Mouse (Mus musculus): ENCODE data around the gene Nfat5.

The Nfat5 gene

GRCm38 (mm10) chr8:107292119-107292927 lies 947 bp upstream of the Nfat5 start:
- DNase-seq (ENCODE audit: low spot score in 2 of 2): no peak

- peak; percentile 22 to 39 for DNase-seq (ENCODE audit: low spot score in 2 of 2)
Observed at GRCm38 (mm10) chr8:107293641-107294628, 665 bp downstream of the Nfat5 start.

GRCm38 (mm10) chr8:107295450-107295849 lies 2.2 kb downstream of the Nfat5 start:
- no peak for DNase-seq (ENCODE audit: low spot score in 2 of 2)

GRCm38 (mm10) chr8:107311876-107312275 lies 18.6 kb downstream of the Nfat5 start:
- DNase-seq (ENCODE audit: low spot score in 2 of 2): no peak

- DNase-seq (ENCODE audit: low spot score in 2 of 2): peak; percentile 73
Observed at GRCm38 (mm10) chr8:107324142-107324541, 30.9 kb downstream of the Nfat5 start.

GRCm38 (mm10) chr8:107329595-107329994 lies 36.3 kb downstream of the Nfat5 start:
- no peak for DNase-seq (ENCODE audit: low spot score in 2 of 2)

GRCm38 (mm10) chr8:107336480-107336879 lies 43.2 kb downstream of the Nfat5 start:
- no peak for DNase-seq (ENCODE audit: low spot score in 2 of 2)

- no peak for DNase-seq (ENCODE audit: low spot score in 2 of 2)
Observed at GRCm38 (mm10) chr8:107370311-107370710, 77.0 kb downstream of the Nfat5 start.

- DNase-seq (ENCODE audit: low spot score in 2 of 2): no peak
Observed at GRCm38 (mm10) chr8:107377346-107377745, 84.1 kb downstream of the Nfat5 start.

GRCm38 (mm10) chr8:107380734-107381133 lies 87.5 kb downstream of the Nfat5 start:
- DNase-seq (ENCODE audit: low spot score in 2 of 2): no peak

- no peak for DNase-seq (ENCODE audit: low spot score in 2 of 2)
Observed at GRCm38 (mm10) chr8:107381666-107382065, 88.4 kb downstream of the Nfat5 start.

GRCm38 (mm10) chr8:107382898-107383297 lies 89.6 kb downstream of the Nfat5 start:
- no peak for DNase-seq (ENCODE audit: low spot score in 2 of 2)

GRCm38 (mm10) chr8:107384651-107385050 lies 91.4 kb downstream of the Nfat5 start:
- DNase-seq (ENCODE audit: low spot score in 2 of 2): no peak

GRCm38 (mm10) chr8:107385063-107385462 lies 91.8 kb downstream of the Nfat5 start:
- no peak for DNase-seq (ENCODE audit: low spot score in 2 of 2)

GRCm38 (mm10) chr8:107386171-107386570 lies 92.9 kb downstream of the Nfat5 start:
- peak in 1 of 2 experiments; percentile 10 for DNase-seq (ENCODE audit: low spot score in 2 of 2)

- DNase-seq (ENCODE audit: low spot score in 2 of 2): peak in 1 of 2 experiments; percentile 21
Observed at GRCm38 (mm10) chr8:107386642-107387041, 93.4 kb downstream of the Nfat5 start.

- no peak for DNase-seq (ENCODE audit: low spot score in 2 of 2)
Observed at GRCm38 (mm10) chr8:107387861-107388260, 94.6 kb downstream of the Nfat5 start.

- no peak for DNase-seq (ENCODE audit: low spot score in 2 of 2)
Observed at GRCm38 (mm10) chr8:107389557-107389956, 96.3 kb downstream of the Nfat5 start.

- DNase-seq (ENCODE audit: low spot score in 2 of 2): no peak
Observed at GRCm38 (mm10) chr8:107390476-107391135, 97.3 kb downstream of the Nfat5 start.

GRCm38 (mm10) chr8:107391136-107391516 lies 97.9 kb downstream of the Nfat5 start:
- no peak for DNase-seq (ENCODE audit: low spot score in 2 of 2)

- no peak for DNase-seq (ENCODE audit: low spot score in 2 of 2)
Observed at GRCm38 (mm10) chr8:107395397-107395796, 102.1 kb downstream of the Nfat5 start.
